Mouse (Mus musculus) embryo, embryonic 11 days (tissue): ENCODE measurements around the gene Mrps16.

Experiments used
- DNase-seq: peaks from one replicate; pipeline ENCODE4 v3.0.0-alpha.2; 2015

Gene Mrps16

DNA sequence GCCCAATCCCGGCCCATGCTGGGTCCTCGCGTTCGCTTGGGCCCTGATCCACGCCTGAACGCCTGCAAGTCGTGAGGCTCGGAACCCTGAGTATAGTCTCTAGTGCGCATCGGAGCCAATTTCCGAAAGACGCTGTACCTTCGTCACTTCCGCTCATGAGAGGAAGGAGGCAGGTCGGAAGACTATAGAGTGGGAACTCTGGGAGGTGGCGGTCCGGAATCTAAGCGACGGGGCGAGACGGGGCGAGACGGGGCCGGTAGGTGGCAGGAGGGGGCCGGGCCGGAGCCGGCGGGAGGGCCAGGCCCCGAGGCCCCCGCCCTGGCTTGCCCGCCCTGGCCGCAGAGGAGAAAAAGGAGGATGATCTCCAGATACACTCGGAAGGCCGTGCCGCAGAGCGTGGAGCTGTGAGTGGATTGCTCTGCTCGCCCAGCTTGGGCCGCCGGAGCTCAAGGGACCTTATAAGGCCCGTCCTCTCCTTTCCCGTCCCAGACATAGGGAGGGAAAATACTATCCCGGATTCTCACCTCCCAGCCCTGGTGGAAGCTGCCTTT lies 45.4 kb downstream of the Mrps16 start, which contains the start of the genes Ecd and Fam149b:
Gene Ecd (minus strand): TSS at position 131 of the 551 bp plus-strand sequence.
Gene Fam149b (plus strand): TSS at position 172 of the 551 bp plus-strand sequence.
- DNase-seq: peak; percentile 97

DNA sequence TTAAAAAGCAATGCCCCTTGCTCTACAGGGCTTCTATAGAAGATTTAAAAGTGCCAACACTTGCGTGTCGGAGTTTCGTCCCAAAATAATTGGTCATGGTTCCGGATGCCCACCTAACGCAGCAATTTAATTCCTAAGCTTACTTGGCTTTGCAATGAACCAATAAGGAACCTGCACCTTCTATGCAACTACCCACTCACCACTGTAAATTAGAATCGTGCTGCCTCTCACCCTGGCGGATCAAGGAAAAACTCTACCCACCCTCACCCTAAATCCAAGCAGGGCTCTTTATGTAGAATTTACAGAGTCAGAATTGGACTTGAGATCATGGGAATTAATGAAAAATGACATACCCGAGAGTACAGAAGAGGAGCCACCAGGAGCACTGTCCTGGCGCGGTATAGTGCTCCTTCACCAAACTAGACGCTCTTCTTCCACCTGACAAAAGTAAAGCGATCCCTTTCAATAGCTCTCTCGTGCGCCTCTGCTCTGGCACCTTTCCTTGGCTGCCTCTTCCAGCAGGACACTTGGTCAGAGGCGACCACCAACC lies 45.9 kb downstream of the Mrps16 start:
- DNase-seq: no peak

DNA sequence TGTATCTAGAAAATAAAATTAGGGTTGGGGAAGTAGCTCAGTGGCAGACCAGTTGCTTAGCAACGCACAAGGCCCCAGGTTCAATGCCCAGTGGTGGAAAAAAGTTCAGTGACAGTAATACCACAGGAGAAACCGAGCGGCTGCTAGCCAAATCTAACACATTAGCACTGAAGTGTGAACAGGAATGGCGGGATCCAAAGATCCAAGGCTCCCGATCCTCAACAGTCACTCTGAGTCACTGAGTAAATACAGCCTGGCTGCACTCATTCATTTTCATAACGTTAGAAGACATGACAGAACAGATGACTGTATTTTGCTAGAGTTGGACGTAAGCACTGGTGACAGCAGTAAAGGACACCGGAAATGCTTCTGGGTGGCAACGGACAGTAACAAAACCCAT lies 47.5 kb downstream of the Mrps16 start:
- no peak for DNase-seq

DNA sequence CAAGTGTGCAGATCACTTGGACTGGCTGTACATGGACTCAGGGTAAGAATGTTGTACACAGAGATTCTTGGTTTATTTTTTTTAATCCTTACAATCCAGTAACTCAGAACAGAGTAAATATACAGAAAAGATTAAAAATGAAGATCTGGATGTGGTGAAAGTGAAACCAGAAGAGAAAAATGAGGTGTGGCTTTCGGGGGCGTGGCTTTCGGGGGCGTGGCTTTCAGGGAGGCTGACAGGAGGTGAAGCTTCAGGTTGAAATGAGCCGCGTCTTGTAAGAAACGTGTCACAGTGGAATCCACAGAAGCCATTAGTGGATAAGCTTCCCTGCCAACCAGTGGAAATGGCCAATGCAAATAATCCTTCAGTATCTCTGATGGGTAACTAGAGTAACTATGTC lies 52.6 kb downstream of the Mrps16 start:
- no peak for DNase-seq

DNA sequence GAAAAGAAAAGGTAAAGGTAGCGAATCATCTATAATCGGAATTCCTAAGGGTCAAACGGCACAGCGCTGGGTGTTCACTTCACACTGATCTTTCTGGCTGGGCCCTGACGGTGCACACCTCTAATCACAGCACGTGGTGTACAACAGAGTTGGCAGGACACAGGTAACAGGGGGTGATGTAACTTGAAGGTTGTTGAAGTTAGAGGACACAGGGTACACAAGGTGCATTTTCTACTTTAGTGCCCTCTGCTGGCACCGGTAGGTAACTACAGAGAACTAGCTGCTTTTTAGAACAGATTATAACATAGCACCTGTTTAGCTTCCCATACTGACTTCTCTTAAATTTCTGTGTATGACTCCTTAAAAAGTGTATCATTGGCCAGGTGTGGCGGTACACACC lies 53.3 kb downstream of the Mrps16 start:
- peak; percentile 13 for DNase-seq

DNA sequence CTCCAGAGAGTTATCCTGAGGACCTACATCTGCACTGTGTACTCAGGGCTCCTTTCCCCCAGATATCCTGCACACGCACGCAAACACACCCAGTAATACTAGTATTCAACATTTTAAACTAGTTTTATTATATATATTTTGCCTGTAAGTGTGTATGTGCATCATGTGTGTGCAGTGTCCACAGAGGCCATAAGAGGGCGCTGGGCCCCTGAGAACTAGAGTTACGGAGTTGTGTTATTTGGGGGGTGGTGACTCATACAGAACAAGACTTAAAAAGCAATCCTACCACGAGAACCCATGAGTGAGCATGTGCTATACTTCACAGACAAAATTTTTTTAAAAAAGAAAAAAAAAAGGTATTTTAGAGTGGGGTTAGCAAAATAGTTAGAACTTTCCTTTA lies 54.0 kb downstream of the Mrps16 start:
- no peak for DNase-seq
